In the genomic region with DNA sequence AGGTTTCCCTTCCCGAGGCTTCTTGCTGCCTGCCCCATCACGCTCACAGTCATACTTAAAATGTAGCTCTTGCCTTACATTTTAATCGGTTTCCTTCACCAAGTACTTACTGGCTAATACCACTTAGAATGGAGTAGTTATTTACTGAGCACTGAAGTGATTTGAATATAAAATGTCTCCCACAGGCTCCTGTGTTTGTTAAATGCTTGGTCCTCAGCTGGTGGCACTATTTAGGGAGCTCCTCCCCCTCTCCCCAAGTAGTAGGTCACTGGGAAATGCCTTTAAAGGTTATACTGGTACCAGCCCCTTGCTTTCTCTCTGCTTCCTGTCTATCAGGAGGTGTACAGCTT, we compare ENCODE assay signal across 12 mouse cellular contexts. TPM values are rescaled to one million over a fixed set of nuclear protein-coding genes. Genes with fewer than 3 reads are reported as not detected.
DNase-seq lines count a peak whose midpoint lies in the region; ATAC-seq lines count a peak whose summit lies in the region.
"Had no signal": no experiment of that assay in that cellular context is flagged by ENCODE, and none has a peak within 500 bp of the region (broad histone marks: within the 10 kb centered on the region; RNA-seq: fewer than 3 reads in every experiment).

No protein-coding gene starts in this region.

- H3K4me2 ChIP-seq in heart, embryonic 16.5 days (ENCODE audit: low read depth, low read length): no peak overlapping the region
- H3K4me2 ChIP-seq in hindbrain, embryonic 11.5 days (replicated peaks; ENCODE audit: low read depth, low read length): no peak overlapping the region
- no peak overlapping the region for H3K4me2 ChIP-seq in midbrain, embryonic 14.5 days (ENCODE audit: low read length)
- no peak overlapping the region for H3K4me2 ChIP-seq in liver, embryonic 12.5 days
- H3K4me2 ChIP-seq: liver, embryonic 15.5 days had no signal

- H3K27me3 ChIP-seq in heart, embryonic 16.5 days (ENCODE audit: control insufficient read depth, insufficient read depth, low read length): no peaks in the 10 kb centered on the region
- no peaks in the 10 kb centered on the region for H3K27me3 ChIP-seq in embryonic facial prominence, embryonic 10.5 days (replicated peaks; ENCODE audit: low read depth, poor library complexity, severe bottlenecking)
- H3K27me3 ChIP-seq in hindbrain, embryonic 11.5 days (ENCODE audit: control insufficient read depth, insufficient read depth, low read length): no peaks in the 10 kb centered on the region
- H3K27me3 ChIP-seq in midbrain, embryonic 14.5 days (ENCODE audit: control insufficient read depth, insufficient read depth, low read length): no peaks in the 10 kb centered on the region
- no peaks in the 10 kb centered on the region for H3K27me3 ChIP-seq in liver, embryonic 12.5 days (replicated peaks)
- H3K27me3 ChIP-seq: liver, embryonic 15.5 days had no signal

- H3K9ac ChIP-seq in heart, embryonic 16.5 days (ENCODE audit: low read length): peak overlapping the region; percentile 29; the same call in 1 of the 2 replicates
- H3K9ac ChIP-seq in hindbrain, embryonic 11.5 days (ENCODE audit: low read depth, low read length): peak overlapping the region; percentile 19; the same call in 1 of the 2 replicates
- peak overlapping the region; percentile 3; the same call in 1 of the 2 replicates for H3K9ac ChIP-seq in midbrain, embryonic 14.5 days (replicated peaks; ENCODE audit: low read length)
- H3K9ac ChIP-seq in liver, embryonic 12.5 days: no peak overlapping the region
- H3K9ac ChIP-seq: liver, embryonic 15.5 days had no signal

- no peaks in the 10 kb centered on the region for H3K4me1 ChIP-seq in heart, embryonic 16.5 days (ENCODE audit: control insufficient read depth, insufficient read depth, low read length)
- peaks cover 12% of the 10 kb centered on the region for H3K4me1 ChIP-seq in embryonic facial prominence, embryonic 10.5 days
- no peaks in the 10 kb centered on the region for H3K4me1 ChIP-seq in hindbrain, embryonic 11.5 days (replicated peaks; ENCODE audit: control insufficient read depth, insufficient read depth, low read length)
- peaks cover 5% of the 10 kb centered on the region; the same call in 1 of the 2 replicates for H3K4me1 ChIP-seq in midbrain, embryonic 14.5 days (ENCODE audit: control insufficient read depth, insufficient read depth, low read length)
- no peaks in the 10 kb centered on the region for H3K4me1 ChIP-seq in liver, embryonic 12.5 days
- H3K4me1 ChIP-seq: liver, embryonic 15.5 days had no signal

- ATAC-seq in heart, embryonic 16.5 days (replicated peaks; ENCODE audit: extremely low read depth, insufficient read depth, low FRiP score): no peak
- ATAC-seq in hindbrain, embryonic 11.5 days (ENCODE audit: low FRiP score): no peak
- ATAC-seq in midbrain, embryonic 14.5 days (ENCODE audit: low FRiP score, low TSS enrichment): no peak; the same call in 1 of the 2 replicates
- ATAC-seq in liver, embryonic 12.5 days: no peak
- ATAC-seq: intestine, postnatal 0 days had no signal

- no peaks in the 10 kb centered on the region for H3K36me3 ChIP-seq in heart, embryonic 16.5 days (ENCODE audit: control insufficient read depth, insufficient read depth)
- H3K36me3 ChIP-seq in embryonic facial prominence, embryonic 10.5 days (replicated peaks): no peaks in the 10 kb centered on the region
- no peaks in the 10 kb centered on the region for H3K36me3 ChIP-seq in hindbrain, embryonic 11.5 days (ENCODE audit: control insufficient read depth, insufficient read depth, low read length)
- no peaks in the 10 kb centered on the region for H3K36me3 ChIP-seq in midbrain, embryonic 14.5 days (ENCODE audit: control insufficient read depth, insufficient read depth, low read length)
- no peaks in the 10 kb centered on the region for H3K36me3 ChIP-seq in liver, embryonic 12.5 days
- H3K36me3 ChIP-seq: liver, embryonic 15.5 days had no signal

- DNase-seq in heart, adult 8-10 months (ENCODE audit: low spot score): no peak
- DNase-seq in embryonic facial prominence, embryonic 10.5 days (ENCODE audit: low spot score): no peak
- DNase-seq in hindbrain, embryonic 11.5 days (ENCODE audit: low spot score): no peak
- no peak for DNase-seq in midbrain, embryonic 14.5 days
- DNase-seq in kidney, postnatal 36 days: no peak

- no peaks in the 10 kb centered on the region for H3K9me3 ChIP-seq in heart, embryonic 16.5 days (replicated peaks; ENCODE audit: control insufficient read depth, low read length)
- no peaks in the 10 kb centered on the region for H3K9me3 ChIP-seq in embryonic facial prominence, embryonic 10.5 days
- no peaks in the 10 kb centered on the region for H3K9me3 ChIP-seq in hindbrain, embryonic 11.5 days (ENCODE audit: control insufficient read depth, low read length)
- H3K9me3 ChIP-seq in midbrain, embryonic 14.5 days (ENCODE audit: control insufficient read depth, low read length): no peaks in the 10 kb centered on the region
- H3K9me3 ChIP-seq in liver, embryonic 12.5 days (replicated peaks): no peaks in the 10 kb centered on the region
- H3K9me3 ChIP-seq: liver, embryonic 15.5 days had no signal

- H3K27ac ChIP-seq in heart, embryonic 16.5 days (ENCODE audit: low read length): no peak overlapping the region
- H3K27ac ChIP-seq in embryonic facial prominence, embryonic 10.5 days (replicated peaks): peak overlapping the region; percentile 24; the same call in 1 of the 2 replicates
- no peak overlapping the region for H3K27ac ChIP-seq in hindbrain, embryonic 11.5 days (ENCODE audit: low read depth, low read length)
- H3K27ac ChIP-seq in midbrain, embryonic 14.5 days (replicated peaks; ENCODE audit: low read depth, low read length): peak overlapping the region; percentile 52; the same call in 1 of the 2 replicates
- no peak overlapping the region for H3K27ac ChIP-seq in liver, embryonic 12.5 days
- H3K27ac ChIP-seq: liver, embryonic 15.5 days had no signal

- WGBS in heart, embryonic 16.5 days: 35% methylated on average over 3 of the region's 3 CpGs
- 18% methylated on average over 3 of the region's 3 CpGs for WGBS in embryonic facial prominence, embryonic 10.5 days
- WGBS in hindbrain, embryonic 11.5 days: 17% methylated on average over 3 of the region's 3 CpGs
- 15% methylated on average over 3 of the region's 3 CpGs for WGBS in midbrain, embryonic 14.5 days
- 28% methylated on average over 3 of the region's 3 CpGs for WGBS in liver, embryonic 12.5 days (ENCODE audit: insufficient replicate concordance)

- no peak overlapping the region for H3K4me3 ChIP-seq in heart, embryonic 16.5 days (ENCODE audit: low read length)
- no peak overlapping the region for H3K4me3 ChIP-seq in embryonic facial prominence, embryonic 10.5 days
- H3K4me3 ChIP-seq in hindbrain, embryonic 11.5 days (ENCODE audit: low read depth, low read length): no peak overlapping the region
- no peak overlapping the region for H3K4me3 ChIP-seq in midbrain, embryonic 14.5 days (replicated peaks; ENCODE audit: low read depth, low read length)
- H3K4me3 ChIP-seq in liver, embryonic 12.5 days: no peak overlapping the region
- H3K4me3 ChIP-seq: liver, embryonic 15.5 days; myocyte had no signal

RNA-seq across cellular contexts. Expression of gene Ces5a, which starts 56.6 kb away (rescaled TPM):
- 0.24 and 0.28 TPM in 2 replicates for polyA plus RNA-seq in heart, embryonic 16.5 days (2015; fragmentation: Nextera tagmentation; extraction: Ambion mirVana)
- total RNA-seq in heart, adult 8-10 months (2022): not detected
- not detected in 2 replicates for polyA plus RNA-seq in embryonic facial prominence, embryonic 10.5 days (2016; fragmentation: Nextera tagmentation; extraction: Ambion mirVana)
- polyA plus RNA-seq in hindbrain, embryonic 11.5 days (2014; fragmentation: Nextera tagmentation; extraction: Ambion mirVana): 0.21 TPM in 1 of 2 replicates, not detected in the other
- polyA plus RNA-seq in midbrain, embryonic 14.5 days (2014; fragmentation: Nextera tagmentation; extraction: Ambion mirVana): 0.61 and 0.93 TPM in 2 replicates
- not detected in 2 replicates for polyA plus RNA-seq in liver, embryonic 12.5 days (2016; fragmentation: Nextera tagmentation; extraction: Ambion mirVana)
- total RNA-seq: adrenal gland, adult 8-10 months had no signal
- polyA plus RNA-seq: intestine, postnatal 0 days; liver, embryonic 15.5 days; urinary bladder, adult 2 months had no signal

Comparison
In these comparisons a context has a peak if more than half of its experiments do, and no peak if none do; other contexts are left out.
1. H3K27ac ChIP-seq: peak in embryonic facial prominence, embryonic 10.5 days (single experiment) and midbrain, embryonic 14.5 days (single experiment); none in heart, embryonic 16.5 days (single experiment), hindbrain, embryonic 11.5 days (single experiment) and liver, embryonic 12.5 days (single experiment).